Mouse (Mus musculus) spleen, adult 2 months (tissue): Measurements from ENCODE around the gene Ikzf2. TPM values are rescaled to one million over a fixed set of nuclear protein-coding genes. Genes with fewer than 3 reads are reported as not detected.

Source experiments
- DNase-seq, 2 experiments: peaks; one replicate each; pipeline versions ENCODE4 v3.0.0 to v3.0.0-alpha.2; 2012 to 2021; ENCODE audit warnings: low spot score in 2 of 2, low read depth in 1 of 2
- H3K27ac ChIP-seq: fragments of 200-500 bp; 2 replicates; pipeline ENCODE4 v1.5.1; 2012; ENCODE audit warnings: low read length, inconsistent platforms; ENCODE audit not compliant: insufficient read depth
- H3K27me3 ChIP-seq: fragments of 200-500 bp; 2 replicates; pipeline ENCODE4 v1.6.1; 2012; ENCODE audit warnings: mild to moderate bottlenecking, moderate library complexity, low read length, inconsistent platforms; ENCODE audit not compliant: control insufficient read depth, insufficient read depth
- H3K36me3 ChIP-seq: fragments of 200-500 bp; 2 replicates; pipeline ENCODE4 v1.6.1; 2012; ENCODE audit warnings: mild to moderate bottlenecking, low read length, inconsistent platforms; ENCODE audit not compliant: control insufficient read depth, insufficient read depth
- H3K4me1 ChIP-seq: fragments of 200-500 bp; 2 replicates; pipeline ENCODE4 v1.6.1; 2011; ENCODE audit warnings: inconsistent platforms; ENCODE audit not compliant: control insufficient read depth, insufficient read depth, insufficient read length
- H3K4me3 ChIP-seq: fragments of 200-500 bp; 2 replicates; pipeline ENCODE4 v1.5.1; 2011; ENCODE audit warnings: mild to moderate bottlenecking, inconsistent platforms; ENCODE audit not compliant: insufficient read depth, insufficient read length; ENCODE audit errors: extremely low read depth
- CTCF ChIP-seq: fragments of 200-500 bp; IDR thresholded peaks from 2 replicates; pipeline ENCODE4 v1.5.1; 2011; ENCODE audit warnings: mild to moderate bottlenecking, inconsistent platforms; ENCODE audit not compliant: insufficient read depth, insufficient read length, insufficient replicate concordance; ENCODE audit errors: extremely low read depth
- POLR2A ChIP-seq: fragments of 200-500 bp; IDR thresholded peaks from 2 replicates; pipeline ENCODE4 v1.6.1; 2011; ENCODE audit warnings: low read depth, low read length, inconsistent platforms
- WGBS: fragments of 180-500 bp; shearing (Covaris S2); methylation state at CpG from one replicate; pipeline ENCODE4 v1.1.7; 2018; 5-methylcytosine and 5-hydroxymethylcytosine counted together
- polyA plus RNA-seq: library from polyadenylated mRNA; depleted of rRNA; stranded (reverse); fragments of >200 nt; gene quantifications from 2 replicates; pipeline ENCODE4 v1.2.3, GENCODE M21; 2012

Gene Ikzf2
- polyA plus RNA-seq, 1 experiment, result 1.3 TPM

DNA sequence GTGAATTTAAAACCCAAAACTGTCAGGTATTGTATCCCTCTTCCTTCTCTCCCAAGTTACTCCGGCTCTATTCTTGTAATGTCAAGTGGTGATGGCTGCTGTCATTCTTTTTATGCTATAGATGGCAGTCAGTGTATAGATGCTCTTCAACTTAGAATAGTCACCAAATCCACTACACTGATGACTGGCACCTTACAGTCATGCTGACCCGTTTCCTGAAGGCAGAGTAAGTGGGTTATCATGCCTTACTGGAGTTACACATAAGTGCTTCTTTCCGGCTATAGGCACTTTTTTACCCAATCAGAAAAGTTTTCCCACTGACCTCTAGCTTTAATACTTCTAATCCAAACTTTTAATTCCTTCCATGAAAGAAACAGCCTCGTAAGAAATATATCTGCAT lies 6.5 kb downstream of the Ikzf2 start:
- TF ChIP-seq POLR2A, result no peak
- no peak for TF ChIP-seq CTCF
- WGBS, result 61% methylated on average over 4 of the region's 4 CpGs
- no peak for DNase-seq
- Histone ChIP-seq H3K27me3 (no peaks in the 10 kb centered on the region), H3K36me3 (no peaks in the 10 kb centered on the region), H3K27ac (no peak overlapping the region), H3K4me3 (no peak overlapping the region), H3K4me1 (peaks cover 2% of the 10 kb centered on the region; the same call in 1 of the 2 replicates)

DNA sequence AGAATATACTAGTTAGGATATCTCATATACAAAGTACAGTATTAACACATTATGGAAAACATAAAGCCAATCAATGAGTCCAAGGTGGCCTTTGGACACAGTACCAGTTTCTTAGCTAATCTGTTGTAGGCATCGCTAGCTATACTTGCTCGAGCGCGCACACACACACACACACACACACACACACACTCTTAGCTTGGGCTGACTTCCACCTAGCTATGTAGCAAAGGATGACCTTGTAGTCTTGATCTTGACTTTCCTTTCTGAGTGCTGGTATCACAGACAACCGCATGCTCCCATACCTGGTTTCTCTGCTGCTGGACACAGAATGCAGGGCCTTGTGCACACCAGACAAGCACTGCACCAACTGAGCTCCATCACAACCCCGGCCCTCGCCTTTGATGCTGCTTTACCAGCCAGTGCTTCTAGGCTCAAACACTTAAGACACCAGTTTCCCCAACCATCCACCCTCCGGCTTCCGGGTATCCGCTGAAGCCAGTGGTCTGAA lies 17.1 kb downstream of the Ikzf2 start:
- Histone ChIP-seq H3K4me3 (no peak overlapping the region), H3K27me3 (no peaks in the 10 kb centered on the region), H3K27ac (no peak overlapping the region), H3K4me1 (no peaks in the 10 kb centered on the region), H3K36me3 (no peaks in the 10 kb centered on the region)
- no peak for DNase-seq
- TF ChIP-seq POLR2A (no peak), CTCF (no peak)
- WGBS, result 84% methylated on average over 10 of the region's 10 CpGs

DNA sequence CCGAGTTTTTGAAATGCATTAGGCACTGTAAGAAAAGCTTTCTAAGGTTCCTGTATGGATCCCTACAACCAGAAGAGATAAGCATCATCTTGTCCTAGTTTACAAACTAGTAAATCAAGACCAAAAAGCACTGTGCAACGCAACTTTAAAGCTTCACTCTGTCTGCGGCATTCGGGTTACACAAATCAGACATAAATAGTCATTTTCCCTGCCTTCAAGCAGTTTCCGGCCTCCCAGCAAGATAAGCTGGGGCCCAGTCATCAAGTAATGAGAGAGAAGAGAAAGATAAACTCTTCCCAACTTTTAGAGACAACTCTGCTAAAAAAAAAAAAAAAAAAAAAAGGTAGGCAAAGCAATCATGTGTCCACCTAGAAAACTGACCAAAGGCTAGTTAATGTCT lies 19.6 kb downstream of the Ikzf2 start:
- H3K4me3 ChIP-seq, result no peak overlapping the region
- no peaks in the 10 kb centered on the region for H3K27me3 ChIP-seq
- H3K4me1 ChIP-seq, result no peaks in the 10 kb centered on the region
- no peak overlapping the region for H3K27ac ChIP-seq
- TF ChIP-seq CTCF (no peak), POLR2A (no peak)
- no peaks in the 10 kb centered on the region for H3K36me3 ChIP-seq
- no peak for DNase-seq
- 57% methylated on average over 5 of the region's 5 CpGs for WGBS

DNA sequence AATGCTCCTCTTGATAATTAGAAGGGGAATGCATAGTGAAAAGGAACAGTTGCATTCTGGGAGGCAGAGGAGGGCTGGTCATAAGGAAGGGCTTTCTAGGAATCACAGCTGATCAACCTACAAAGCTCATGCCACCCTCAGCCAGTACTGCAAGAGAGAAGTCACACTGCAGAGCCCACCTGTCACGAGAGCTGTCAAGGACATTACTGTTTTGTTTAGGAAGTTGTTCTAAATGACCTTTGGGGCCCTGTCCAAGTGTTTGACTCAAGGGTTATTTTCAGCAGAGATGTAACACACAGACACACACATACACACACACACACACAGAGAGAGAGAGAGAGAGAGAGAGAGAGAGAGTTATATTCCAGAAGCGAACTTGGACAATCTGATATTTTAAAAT lies 27.3 kb downstream of the Ikzf2 start:
- WGBS, result 55% methylated on average over 2 of the region's 2 CpGs
- DNase-seq, result no peak
- TF ChIP-seq POLR2A, result no peak
- TF ChIP-seq CTCF, result no peak
- no peaks in the 10 kb centered on the region for H3K36me3 ChIP-seq
- H3K27me3 ChIP-seq, result no peaks in the 10 kb centered on the region
- H3K27ac ChIP-seq, result no peak overlapping the region
- no peak overlapping the region for H3K4me3 ChIP-seq
- H3K4me1 ChIP-seq, result no peaks in the 10 kb centered on the region; the same call in 1 of the 2 replicates

DNA sequence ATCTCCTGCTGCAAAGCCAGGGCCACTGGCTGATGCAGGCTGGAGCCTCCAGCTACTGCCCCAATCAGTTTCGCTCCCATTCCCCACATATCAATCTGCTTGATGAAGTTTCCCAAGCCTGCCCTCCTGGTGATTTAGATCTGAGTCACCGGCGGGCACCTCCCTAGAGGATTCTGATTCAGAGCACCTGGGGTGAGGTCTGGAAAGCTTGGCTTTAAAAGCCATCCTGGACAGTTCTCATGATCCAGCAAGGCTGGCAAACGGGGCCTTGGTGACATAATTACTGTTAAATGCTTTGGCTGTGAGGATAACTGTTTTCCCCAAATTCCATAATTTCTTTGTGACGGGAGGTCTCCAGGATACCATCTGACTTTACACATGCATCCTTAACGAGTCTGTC lies 29.0 kb downstream of the Ikzf2 start:
- H3K27ac ChIP-seq, result no peak overlapping the region
- no peak for DNase-seq
- no peaks in the 10 kb centered on the region; the same call in 1 of the 2 replicates for H3K4me1 ChIP-seq
- no peaks in the 10 kb centered on the region for H3K36me3 ChIP-seq
- TF ChIP-seq POLR2A (no peak), CTCF (no peak)
- no peaks in the 10 kb centered on the region for H3K27me3 ChIP-seq
- 83% methylated on average over 6 of the region's 6 CpGs for WGBS
- H3K4me3 ChIP-seq, result no peak overlapping the region

DNA sequence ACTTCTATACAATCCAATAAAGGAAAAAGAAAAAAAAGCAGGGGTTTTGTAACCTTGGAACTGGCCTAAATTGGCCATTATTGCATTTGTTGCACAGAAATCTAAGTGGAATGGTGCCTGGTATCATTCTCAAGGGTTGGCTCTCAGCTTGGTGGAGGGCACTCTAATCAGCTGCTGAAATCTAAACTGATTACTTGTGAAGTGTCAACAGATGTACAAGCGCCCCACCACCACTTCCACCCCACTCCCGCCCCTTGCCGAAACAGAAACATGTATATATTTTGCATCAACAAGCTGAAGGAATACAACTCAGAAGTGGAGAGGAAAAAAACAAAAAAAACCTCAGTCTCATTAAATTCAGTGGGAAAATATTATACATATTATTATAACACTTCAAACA lies 29.6 kb downstream of the Ikzf2 start:
- DNase-seq, result no peak

DNA sequence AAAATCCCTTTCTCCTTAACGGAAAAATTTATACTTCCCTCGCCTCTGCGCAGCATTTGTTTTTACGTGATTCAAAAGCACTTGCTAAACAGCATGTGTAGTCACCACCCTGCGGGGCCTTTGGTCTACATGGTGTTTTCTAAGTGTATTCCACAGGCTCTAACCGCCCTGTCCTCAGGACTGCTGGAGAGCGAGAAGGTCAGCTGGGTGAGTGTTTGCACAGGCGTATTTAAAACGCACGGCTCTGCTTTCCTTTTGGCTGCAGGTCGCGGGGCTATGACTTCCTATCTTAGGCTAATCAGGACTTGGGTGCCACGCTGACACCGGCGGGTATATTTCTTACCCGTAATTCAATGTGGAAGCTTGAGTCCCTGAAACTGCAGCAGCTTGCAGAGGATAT lies 30.1 kb downstream of the Ikzf2 start:
- H3K4me1 ChIP-seq, result no peaks in the 10 kb centered on the region; the same call in 1 of the 2 replicates
- no peak for TF ChIP-seq CTCF
- no peak for TF ChIP-seq POLR2A
- no peaks in the 10 kb centered on the region for H3K27me3 ChIP-seq
- DNase-seq, result no peak
- no peak overlapping the region for H3K4me3 ChIP-seq
- WGBS, result 32% methylated on average over 16 of the region's 16 CpGs
- H3K36me3 ChIP-seq, result no peaks in the 10 kb centered on the region
- H3K27ac ChIP-seq, result no peak overlapping the region

More for the DNA sequence above, 29.6 kb downstream of the Ikzf2 start:
- 55% methylated on average over 3 of the region's 3 CpGs for WGBS
- TF ChIP-seq POLR2A (no peak), CTCF (no peak)
- Histone ChIP-seq H3K27ac (no peak overlapping the region), H3K4me1 (no peaks in the 10 kb centered on the region; the same call in 1 of the 2 replicates), H3K27me3 (no peaks in the 10 kb centered on the region), H3K4me3 (no peak overlapping the region), H3K36me3 (no peaks in the 10 kb centered on the region)
